Mouse (Mus musculus): ENCODE results near the gene Asb17.

The Asb17 gene

DNA sequence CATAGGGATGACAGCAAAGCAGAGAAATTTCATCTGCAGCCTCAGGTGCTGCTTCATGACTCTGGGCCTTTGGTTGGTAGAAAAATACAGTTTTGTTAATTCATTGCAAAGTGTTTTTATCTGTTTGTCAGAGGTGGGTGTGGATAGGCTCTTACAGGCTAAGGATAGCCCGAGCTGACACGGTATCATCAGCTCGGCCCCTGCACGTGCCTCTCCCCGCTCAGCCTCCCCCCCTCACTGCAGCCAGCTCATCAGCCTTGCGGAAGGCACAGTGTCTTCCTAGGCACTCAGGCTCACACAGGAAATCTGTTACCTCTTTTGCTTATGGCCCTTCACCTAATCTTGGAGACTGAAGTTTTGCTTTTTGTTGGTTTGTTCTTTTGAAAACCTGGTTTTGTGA, 44.1 kb downstream of the Asb17 start:
- no peak for DNase-seq (ENCODE audit: low spot score in 2 of 2)

DNA sequence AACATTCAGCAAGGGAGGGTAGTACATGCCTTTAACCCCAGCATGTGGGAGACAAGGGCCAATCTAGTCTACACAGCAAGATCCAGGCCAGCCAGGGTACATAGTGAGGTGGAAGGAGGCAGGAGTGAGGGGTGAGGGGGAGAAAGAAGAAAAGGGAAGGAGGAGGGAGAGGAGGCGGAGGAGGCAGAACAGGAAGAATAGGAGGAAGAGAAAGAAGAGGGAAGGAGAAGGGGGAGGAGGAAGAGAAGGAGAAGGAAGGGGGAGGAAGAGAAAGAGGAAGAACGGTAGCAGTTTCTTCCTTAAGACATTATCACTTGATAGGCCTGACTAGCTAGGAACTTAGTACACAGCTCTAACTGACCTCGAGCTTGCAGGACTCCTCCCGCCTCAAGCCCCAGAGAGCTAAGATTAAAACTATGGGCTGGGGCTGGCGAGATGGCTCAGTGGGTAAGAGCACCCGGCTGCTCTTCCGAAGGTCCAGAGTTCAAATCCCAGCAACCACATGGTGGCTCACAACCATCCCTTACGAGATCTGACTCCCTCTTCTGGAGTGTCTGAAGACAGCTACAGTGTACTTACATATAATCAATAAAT, 45.3 kb downstream of the Asb17 start:
- no peak for DNase-seq (ENCODE audit: low spot score in 2 of 2)

DNA sequence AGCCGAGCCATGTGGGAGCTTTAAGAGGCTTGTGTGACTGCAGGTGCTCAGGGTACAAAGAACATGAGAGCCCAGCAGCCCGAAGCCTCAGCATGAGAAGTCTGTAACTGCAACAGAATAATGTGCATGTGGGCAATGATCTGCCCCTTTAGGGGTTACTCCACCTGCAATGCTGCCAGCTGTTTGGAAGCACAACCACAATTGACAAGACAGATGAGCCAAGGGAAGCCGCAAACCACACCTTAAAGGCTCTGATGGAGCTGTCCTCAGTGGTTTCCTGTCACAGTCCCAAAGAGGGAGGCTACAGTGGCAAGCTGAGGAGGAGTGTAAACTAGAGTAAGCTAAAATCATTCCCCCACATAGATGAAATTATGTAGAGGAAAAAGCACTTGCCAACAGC, 51.4 kb downstream of the Asb17 start:
- DNase-seq (ENCODE audit: low spot score in 2 of 2): peak in 1 of 2 experiments; percentile 4

GRCm38 (mm10) chr3:153897216-153897615, 53.2 kb downstream of the Asb17 start:
- DNase-seq (ENCODE audit: low spot score in 2 of 2): no peak

DNA sequence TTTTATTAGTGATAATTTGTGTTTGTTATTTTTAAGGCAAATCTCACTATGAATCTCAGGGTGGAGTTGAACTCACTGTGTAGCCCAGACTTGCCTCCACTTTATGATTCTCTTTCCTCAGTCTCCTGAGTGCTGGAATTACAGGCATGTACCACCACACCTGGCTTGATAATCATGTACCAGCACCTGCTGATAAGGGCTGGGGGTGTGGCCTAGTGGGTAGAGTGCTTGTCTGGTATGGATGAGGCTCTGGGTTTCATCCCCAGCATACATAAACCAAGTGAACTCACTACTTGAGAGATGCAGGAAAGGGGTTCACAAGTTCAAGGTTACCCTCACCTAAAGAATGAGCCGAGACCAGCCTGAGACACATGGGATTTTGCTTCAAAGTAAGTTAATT, 57.9 kb downstream of the Asb17 start:
- no peak for DNase-seq (ENCODE audit: low spot score in 2 of 2)

GRCm38 (mm10) chr3:153902595-153902994, 58.6 kb downstream of the Asb17 start:
- DNase-seq (ENCODE audit: low spot score in 2 of 2): no peak

- DNase-seq (ENCODE audit: low spot score in 2 of 2): peak in 1 of 2 experiments; percentile 8
These were observed 60.6 kb downstream of the Asb17 start for GRCm38 (mm10) chr3:153904586-153904985.

Measured in spleen, postnatal 36 days (tissue).